Mouse (Mus musculus) cortical plate, adult 2 months (tissue): ENCODE measurements around the gene Dnajb13.

Source experiments
- CTCF ChIP-seq: fragments of 200-500 bp; IDR thresholded peaks from 2 replicates; pipeline ENCODE4 v1.5.1; 2011; ENCODE audit warnings: mild to moderate bottlenecking, control low read depth, low read length; ENCODE audit not compliant: insufficient read depth; ENCODE audit errors: extremely low read depth
- POLR2A ChIP-seq: fragments of 200-500 bp; IDR thresholded peaks from 2 replicates; pipeline ENCODE4 v1.6.1; 2011; ENCODE audit warnings: mild to moderate bottlenecking, low read length, control low read depth; ENCODE audit not compliant: insufficient read depth; ENCODE audit errors: extremely low read depth

DNA sequence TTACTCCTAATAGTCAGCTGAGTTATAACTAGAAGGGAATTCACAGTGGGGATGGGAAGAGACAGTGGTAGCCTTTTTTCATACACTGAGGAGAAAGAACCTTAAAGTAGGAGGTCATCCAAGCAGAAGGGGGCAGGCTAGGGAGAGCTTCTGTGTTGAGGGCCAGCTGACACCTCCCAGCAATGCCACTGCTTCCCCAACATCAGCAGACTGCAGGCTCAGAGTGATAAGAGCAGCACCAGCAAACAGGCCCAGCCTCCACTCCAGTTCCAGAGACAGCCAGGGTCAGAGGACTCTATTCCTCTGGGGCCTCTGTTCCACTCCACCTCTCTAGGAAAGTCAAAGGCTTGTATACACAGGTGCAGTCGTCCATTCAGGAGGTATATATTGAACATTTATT is 56.6 kb downstream of the Dnajb13 start:
- TF ChIP-seq POLR2A (no peak), CTCF (no peak)
